Mouse (Mus musculus): Measurements from ENCODE around the gene Ctsl. TPM values are rescaled to one million over a fixed set of nuclear protein-coding genes. Genes with fewer than 3 reads are reported as not detected.

Gene Ctsl
- total and polyA plus RNA-seq, 2 experiments from 2014 or later = 103 to 203 TPM

DNA sequence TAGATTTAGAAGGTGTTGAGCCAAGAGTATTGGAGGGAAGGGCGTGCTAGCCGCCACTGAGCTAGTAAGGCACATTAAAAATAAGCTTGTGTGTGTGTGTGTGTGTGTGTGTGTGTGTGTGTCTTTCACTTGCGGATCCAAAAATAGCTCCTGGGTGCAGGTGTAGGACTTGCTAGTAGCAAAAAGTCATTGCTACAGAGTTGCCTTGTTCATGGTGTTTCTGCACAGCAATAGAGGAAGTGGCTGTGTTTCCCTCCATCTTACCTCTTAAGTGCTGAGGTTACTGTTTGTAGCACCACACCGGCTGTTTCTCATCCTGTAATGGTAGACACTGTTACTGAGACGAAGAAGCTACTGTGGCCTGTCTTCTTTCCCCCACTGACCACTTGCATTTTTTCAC, 37.3 kb upstream of the Ctsl start:
- H3K36me3 ChIP-seq (ENCODE audit: insufficient read depth, low read length) = no peaks in the 10 kb centered on the region
- no peak for TF ChIP-seq CTCF (IDR thresholded peaks at IDR 0.05; ENCODE audit: low read depth)
- no peaks in the 10 kb centered on the region for H3K9me3 ChIP-seq (ENCODE audit: low read length)
- H3K4me3 ChIP-seq (ENCODE audit: low read length) = no peak overlapping the region
- 92% methylated on average over 5 of the region's 5 CpGs for WGBS
- DNase-seq (ENCODE audit: low spot score) (no peak), ATAC-seq (no peak)
- H3K27me3 ChIP-seq (ENCODE audit: insufficient read depth, low read length) = no peaks in the 10 kb centered on the region
- no peaks in the 10 kb centered on the region for H3K4me1 ChIP-seq (ENCODE audit: insufficient read depth, low read length)
- no peak overlapping the region for H3K9ac ChIP-seq (replicated peaks; ENCODE audit: low read length)
- H3K4me2 ChIP-seq (ENCODE audit: low read depth, low read length) = no peak overlapping the region
- no peak overlapping the region for H3K27ac ChIP-seq

DNA sequence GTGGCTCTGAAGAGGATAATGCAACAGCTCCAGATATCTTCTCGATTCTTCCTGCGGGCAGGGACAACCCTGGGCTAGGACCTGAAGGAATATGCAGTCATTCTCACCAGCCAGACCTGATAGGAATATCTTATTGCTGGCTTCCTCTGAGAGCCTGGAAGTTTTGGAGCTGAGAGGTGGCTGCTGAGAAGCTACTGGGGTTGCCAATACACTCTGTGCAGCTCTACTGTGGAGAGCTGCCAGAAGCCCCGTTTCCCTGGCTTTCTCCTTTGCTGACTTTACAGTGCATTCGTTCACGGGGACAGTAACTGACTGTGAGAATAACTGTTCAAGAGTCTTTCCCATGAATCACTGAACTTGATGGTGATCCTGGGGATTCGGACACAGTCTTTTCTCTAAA, 34.9 kb upstream of the Ctsl start:
- H3K27me3 ChIP-seq (ENCODE audit: insufficient read depth, low read length) = no peaks in the 10 kb centered on the region
- H3K36me3 ChIP-seq (ENCODE audit: insufficient read depth, low read length) = no peaks in the 10 kb centered on the region
- 55% methylated on average over 6 of the region's 6 CpGs for WGBS
- no peak overlapping the region for H3K9ac ChIP-seq (replicated peaks; ENCODE audit: low read length)
- H3K27ac ChIP-seq = 0 out of 2 replicates have a peak overlapping the region, but pooled peaks have one; percentile 36
- DNase-seq (ENCODE audit: low spot score) (peak; percentile 38), ATAC-seq (peak; percentile 66; the same call in 1 of the 2 replicates)
- no peaks in the 10 kb centered on the region for H3K4me1 ChIP-seq (ENCODE audit: insufficient read depth, low read length)
- no peaks in the 10 kb centered on the region for H3K9me3 ChIP-seq (ENCODE audit: low read length)
- H3K4me3 ChIP-seq (ENCODE audit: low read length) = no peak overlapping the region
- no peak overlapping the region for H3K4me2 ChIP-seq (ENCODE audit: low read depth, low read length)
- no peak for TF ChIP-seq CTCF (IDR thresholded peaks at IDR 0.05; ENCODE audit: low read depth)

DNA sequence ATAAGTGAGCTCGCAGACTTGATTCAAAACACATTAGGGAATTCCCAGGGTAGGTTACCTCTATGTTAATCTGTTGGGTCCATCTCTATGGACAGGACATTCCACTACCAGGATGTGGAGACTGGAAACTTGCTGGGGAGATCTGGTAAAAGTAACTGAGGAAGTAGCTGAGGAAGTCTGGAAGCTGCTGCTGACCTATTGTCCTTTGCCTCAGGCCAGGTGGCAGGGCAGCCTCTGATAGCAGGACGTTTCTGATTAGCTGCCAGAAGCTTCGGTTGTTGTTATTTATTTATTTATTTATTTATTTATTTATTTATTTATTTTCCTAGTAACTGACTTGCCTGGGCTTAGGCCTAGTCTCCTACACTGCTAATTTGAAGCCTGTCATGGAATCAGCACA, 32.8 kb upstream of the Ctsl start:
- H3K27me3 ChIP-seq (ENCODE audit: insufficient read depth, low read length) = no peaks in the 10 kb centered on the region
- ATAC-seq (no peak), DNase-seq (ENCODE audit: low spot score) (no peak)
- H3K27ac ChIP-seq = no peak overlapping the region
- no peak overlapping the region for H3K9ac ChIP-seq (replicated peaks; ENCODE audit: low read length)
- no peak for TF ChIP-seq CTCF (IDR thresholded peaks at IDR 0.05; ENCODE audit: low read depth)
- no peak overlapping the region for H3K4me2 ChIP-seq (ENCODE audit: low read depth, low read length)
- no peaks in the 10 kb centered on the region for H3K36me3 ChIP-seq (ENCODE audit: insufficient read depth, low read length)
- H3K9me3 ChIP-seq (ENCODE audit: low read length) = no peaks in the 10 kb centered on the region
- no peak overlapping the region for H3K4me3 ChIP-seq (ENCODE audit: low read length)
- H3K4me1 ChIP-seq (ENCODE audit: insufficient read depth, low read length) = no peaks in the 10 kb centered on the region
- 78% methylated on average over 3 of the region's 3 CpGs for WGBS

DNA sequence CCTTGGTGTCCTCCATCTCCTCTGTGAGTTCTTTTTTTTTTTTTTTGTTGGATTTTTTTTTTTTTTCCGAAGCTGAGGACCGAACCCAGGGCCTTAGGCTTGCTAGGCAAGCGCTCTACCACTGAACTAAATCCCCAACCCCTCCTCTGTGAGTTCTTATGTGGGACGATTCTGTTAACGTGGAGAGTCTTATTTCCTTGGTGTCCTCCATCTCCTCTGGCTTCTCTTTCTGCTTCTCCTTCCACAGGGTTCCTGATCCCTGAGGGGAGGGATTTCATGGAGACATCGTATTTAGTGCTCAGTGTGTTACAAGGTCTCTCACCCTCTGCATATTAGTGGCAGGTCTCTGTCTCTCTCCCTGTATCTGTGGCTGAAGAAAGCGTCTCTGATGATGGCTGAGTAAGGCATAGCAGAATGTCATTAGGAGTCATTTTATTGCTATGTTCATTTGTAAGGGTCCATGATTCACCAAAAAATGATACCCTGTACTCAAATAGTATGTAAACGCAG, 32.3 kb upstream of the Ctsl start:
- no peak for TF ChIP-seq CTCF (IDR thresholded peaks at IDR 0.05; ENCODE audit: low read depth)
- Histone ChIP-seq H3K27me3 (ENCODE audit: insufficient read depth, low read length) (no peaks in the 10 kb centered on the region), H3K9me3 (ENCODE audit: low read length) (no peaks in the 10 kb centered on the region), H3K4me2 (ENCODE audit: low read depth, low read length) (no peak overlapping the region), H3K4me3 (ENCODE audit: low read length) (no peak overlapping the region), H3K9ac (replicated peaks; ENCODE audit: low read length) (no peak overlapping the region), H3K27ac (no peak overlapping the region), H3K4me1 (ENCODE audit: insufficient read depth, low read length) (no peaks in the 10 kb centered on the region), H3K36me3 (ENCODE audit: insufficient read depth, low read length) (no peaks in the 10 kb centered on the region)
- 89% methylated on average over 8 of the region's 8 CpGs for WGBS
- DNase-seq (ENCODE audit: low spot score) = no peak
- ATAC-seq = no peak

DNA sequence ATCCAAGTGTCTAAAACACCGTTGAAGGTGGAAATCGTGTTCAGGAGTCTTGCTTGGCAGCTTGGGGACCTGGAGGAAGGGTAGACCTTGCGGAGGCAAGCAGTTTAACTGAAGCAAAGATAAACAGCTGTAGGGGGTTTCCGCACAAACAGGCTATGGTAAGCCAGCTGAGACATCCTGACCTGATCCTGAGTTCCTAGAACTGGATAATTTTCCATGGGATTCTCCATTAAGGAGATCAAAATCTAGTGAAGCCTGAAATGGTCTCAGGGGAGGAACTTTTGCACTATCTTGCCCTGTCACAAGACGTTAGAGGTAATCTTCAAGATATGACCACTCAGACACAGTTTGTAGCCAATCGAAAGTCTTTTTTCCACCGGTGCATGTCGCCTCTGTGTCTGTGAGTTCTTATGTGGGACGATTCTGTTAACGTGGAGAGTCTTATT, 31.8 kb upstream of the Ctsl start:
- DNase-seq (ENCODE audit: low spot score) (no peak), ATAC-seq (no peak)
- no peaks in the 10 kb centered on the region for H3K27me3 ChIP-seq (ENCODE audit: insufficient read depth, low read length)
- H3K4me1 ChIP-seq (ENCODE audit: insufficient read depth, low read length) = no peaks in the 10 kb centered on the region
- H3K36me3 ChIP-seq (ENCODE audit: insufficient read depth, low read length) = no peaks in the 10 kb centered on the region
- H3K9me3 ChIP-seq (ENCODE audit: low read length) = no peaks in the 10 kb centered on the region
- H3K4me3 ChIP-seq (ENCODE audit: low read length) = no peak overlapping the region
- no peak overlapping the region for H3K27ac ChIP-seq
- no peak for TF ChIP-seq CTCF (IDR thresholded peaks at IDR 0.05; ENCODE audit: low read depth)
- H3K9ac ChIP-seq (replicated peaks; ENCODE audit: low read length) = no peak overlapping the region
- 88% methylated on average over 10 of the region's 10 CpGs for WGBS
- H3K4me2 ChIP-seq (ENCODE audit: low read depth, low read length) = no peak overlapping the region

DNA sequence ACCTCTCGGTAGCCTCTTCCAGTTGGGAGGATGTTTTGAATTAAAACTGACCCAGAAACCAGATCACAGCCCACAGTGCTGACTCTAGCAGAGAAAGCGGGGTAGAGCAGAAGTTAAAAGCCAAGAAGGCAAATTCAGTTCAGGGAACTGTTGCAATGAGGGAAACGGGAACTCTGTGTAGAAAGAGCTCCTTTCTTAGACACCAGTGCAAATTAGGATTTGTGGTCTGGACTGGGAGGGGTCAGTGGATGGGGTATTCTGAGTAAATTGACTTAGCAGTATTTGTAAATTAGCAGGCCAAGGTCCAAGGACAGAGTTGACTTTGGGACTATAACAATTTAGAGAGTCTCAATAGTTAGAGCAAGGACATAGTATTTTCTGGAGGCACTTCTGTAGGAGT, 31.3 kb upstream of the Ctsl start:
- Histone ChIP-seq H3K4me1 (ENCODE audit: insufficient read depth, low read length) (no peaks in the 10 kb centered on the region), H3K4me3 (ENCODE audit: low read length) (no peak overlapping the region), H3K27me3 (ENCODE audit: insufficient read depth, low read length) (no peaks in the 10 kb centered on the region), H3K27ac (no peak overlapping the region), H3K4me2 (ENCODE audit: low read depth, low read length) (no peak overlapping the region), H3K9me3 (ENCODE audit: low read length) (no peaks in the 10 kb centered on the region), H3K36me3 (ENCODE audit: insufficient read depth, low read length) (no peaks in the 10 kb centered on the region), H3K9ac (replicated peaks; ENCODE audit: low read length) (no peak overlapping the region)
- TF ChIP-seq CTCF (IDR thresholded peaks at IDR 0.05; ENCODE audit: low read depth) = no peak
- no peak for DNase-seq (ENCODE audit: low spot score)
- WGBS = 62% methylated on average over 3 of the region's 3 CpGs
- no peak for ATAC-seq

DNA sequence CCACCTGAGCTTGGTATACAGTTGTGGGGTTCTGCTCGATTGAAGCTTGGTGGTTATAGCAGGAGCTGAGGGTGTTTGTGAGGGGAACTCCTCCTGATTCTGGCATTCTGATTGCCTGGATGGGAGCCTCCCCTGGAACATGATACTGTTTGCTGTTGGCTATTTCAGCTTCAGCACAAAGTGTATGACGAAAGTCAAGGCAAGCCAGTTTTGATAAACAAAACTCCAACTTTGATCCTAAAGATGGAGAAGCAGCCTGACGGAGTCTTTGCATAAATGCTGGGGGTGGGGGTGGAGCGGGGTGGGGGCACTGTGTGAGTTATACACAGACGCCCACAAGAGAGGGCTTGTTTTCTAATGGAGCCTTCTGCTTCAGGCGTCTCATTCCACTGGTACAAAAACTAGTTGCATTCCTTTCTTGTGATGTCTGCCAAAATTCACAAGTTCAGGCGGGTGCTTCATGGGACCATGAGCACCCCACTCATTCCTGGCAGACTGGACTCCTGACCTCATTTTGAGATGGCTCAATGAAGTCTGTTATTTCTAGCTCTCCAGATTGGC, 30.2 kb upstream of the Ctsl start:
- H3K4me1 ChIP-seq (ENCODE audit: insufficient read depth, low read length) = no peaks in the 10 kb centered on the region

More for the DNA sequence above, 30.2 kb upstream of the Ctsl start:
- Histone ChIP-seq H3K4me3 (ENCODE audit: low read length) (no peak overlapping the region), H3K27ac (no peak overlapping the region), H3K9me3 (ENCODE audit: low read length) (no peaks in the 10 kb centered on the region), H3K27me3 (ENCODE audit: insufficient read depth, low read length) (no peaks in the 10 kb centered on the region), H3K36me3 (ENCODE audit: insufficient read depth, low read length) (no peaks in the 10 kb centered on the region), H3K4me2 (ENCODE audit: low read depth, low read length) (no peak overlapping the region), H3K9ac (replicated peaks; ENCODE audit: low read length) (no peak overlapping the region)
- WGBS = 54% methylated on average over 7 of the region's 7 CpGs
- DNase-seq (ENCODE audit: low spot score) (peak; percentile 28), ATAC-seq (peak; percentile 43; the same call in 1 of the 2 replicates)
- no peak for TF ChIP-seq CTCF (IDR thresholded peaks at IDR 0.05; ENCODE audit: low read depth)

All from hindbrain, postnatal 0 days (tissue).